Mouse (Mus musculus) lung, adult 2 months (tissue): Measurements from ENCODE around the gene Pias4.

Experiments
- CTCF ChIP-seq: fragments of 200-500 bp; IDR thresholded peaks from 2 replicates; pipeline ENCODE4 v1.5.1; 2011; ENCODE audit warnings: mild to moderate bottlenecking, low read length, control low read depth; ENCODE audit not compliant: insufficient read depth
- POLR2A ChIP-seq: fragments of 200-500 bp; IDR thresholded peaks from 2 replicates; pipeline ENCODE4 v1.6.1; 2011; ENCODE audit warnings: low read depth, mild to moderate bottlenecking, control low read depth, low read length, borderline replicate concordance; ENCODE audit errors: extremely low read depth

DNA sequence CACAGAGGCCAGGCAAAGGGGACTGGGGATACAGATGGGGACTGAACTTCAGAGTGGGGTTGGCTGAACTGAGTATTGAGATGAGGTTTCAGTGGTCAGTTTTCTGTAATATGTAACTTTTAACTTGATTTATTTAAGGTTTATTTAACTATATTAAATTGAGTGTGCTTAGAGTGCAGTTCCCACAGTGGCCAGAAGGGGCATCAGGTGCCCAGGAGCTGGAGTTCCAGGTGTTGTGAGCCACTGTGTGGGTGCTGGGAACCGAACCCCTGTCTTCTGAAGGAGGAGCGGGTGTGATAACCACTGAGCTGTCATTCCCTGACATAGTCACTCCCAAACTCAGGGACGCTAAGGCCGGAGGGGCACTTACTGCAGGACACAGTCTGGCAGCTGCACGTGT, 42.4 kb upstream of the Pias4 start:
- TF ChIP-seq CTCF (no peak), POLR2A (no peak)
